Mouse (Mus musculus) urinary bladder, adult 18-20 months (tissue): ENCODE results near the gene Kif20b.

Experiments used
- DNase-seq, 2 experiments: peaks; one replicate each; pipeline ENCODE4 v3.0.0; 2022; ENCODE audit warnings: low spot score in 2 of 2, mixed read lengths in 2 of 2

The Kif20b gene

GRCm38 (mm10) chr19:34921652-34922602 is at the start of gene Kif20b:
Kif20b (plus strand) TSS chr19:34922361.
- peak; percentile 83 to 84 for DNase-seq

- DNase-seq: no peak
These were observed 45.5 kb upstream of the Kif20b start for GRCm38 (mm10) chr19:34876676-34877075.

GRCm38 (mm10) chr19:34877898-34878602 is 44.1 kb upstream of the Kif20b start:
- peak; percentile 83 to 85 for DNase-seq

- DNase-seq: peak; percentile 60 to 76
These were observed 43.3 kb upstream of the Kif20b start, which contains the start of gene Pank1 for GRCm38 (mm10) chr19:34878603-34879541. Pank1 (minus strand) TSS chr19:34879455.

DNA sequence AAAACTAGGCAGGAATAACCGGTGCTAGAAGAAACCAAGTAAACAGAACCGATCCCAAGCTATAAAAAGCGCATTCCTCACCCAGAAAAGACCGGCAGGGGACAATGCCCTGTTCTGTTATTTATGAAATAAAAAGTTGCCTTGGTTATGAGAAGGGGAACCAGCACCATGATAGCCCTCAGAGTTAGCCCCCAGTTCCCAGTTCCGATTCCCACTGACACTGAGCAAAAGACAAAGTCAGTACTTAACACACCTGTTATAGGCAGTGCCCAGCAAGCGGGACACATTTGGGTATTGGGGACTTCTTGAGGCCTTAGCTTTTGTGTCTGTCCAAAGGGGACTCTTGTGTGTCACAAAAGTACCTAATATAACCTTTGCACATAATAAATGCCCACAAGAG is 42.5 kb upstream of the Kif20b start:
- DNase-seq: no peak

GRCm38 (mm10) chr19:34881160-34881559 is 41.0 kb upstream of the Kif20b start:
- no peak for DNase-seq

GRCm38 (mm10) chr19:34882443-34882842 is 39.7 kb upstream of the Kif20b start:
- no peak for DNase-seq

GRCm38 (mm10) chr19:34883526-34884224 is 38.5 kb upstream of the Kif20b start:
- no peak for DNase-seq

- no peak for DNase-seq
These were observed 35.8 kb upstream of the Kif20b start for GRCm38 (mm10) chr19:34886324-34886723.

DNA sequence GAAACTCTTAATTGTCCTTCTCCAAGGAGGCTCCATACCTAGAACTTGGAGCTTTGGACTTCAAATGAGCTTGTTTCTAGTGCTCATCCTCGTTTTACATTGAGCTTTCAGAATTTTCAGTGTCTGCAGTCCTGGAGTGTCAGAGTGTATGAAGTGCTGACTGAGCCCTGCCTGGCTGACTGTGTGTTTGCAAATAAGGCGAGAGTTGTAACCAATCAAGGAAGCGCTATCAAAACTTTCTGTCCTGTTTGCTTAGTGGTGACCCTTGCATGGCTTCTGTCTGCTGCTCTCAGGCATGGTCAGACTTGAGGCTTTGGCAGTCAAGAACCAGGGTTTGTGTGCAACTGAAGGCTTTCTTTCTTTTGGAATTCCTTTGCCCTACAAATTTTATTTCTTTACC is 31.2 kb upstream of the Kif20b start:
- DNase-seq: no peak

GRCm38 (mm10) chr19:34891590-34891989 is 30.6 kb upstream of the Kif20b start:
- DNase-seq: no peak

DNA sequence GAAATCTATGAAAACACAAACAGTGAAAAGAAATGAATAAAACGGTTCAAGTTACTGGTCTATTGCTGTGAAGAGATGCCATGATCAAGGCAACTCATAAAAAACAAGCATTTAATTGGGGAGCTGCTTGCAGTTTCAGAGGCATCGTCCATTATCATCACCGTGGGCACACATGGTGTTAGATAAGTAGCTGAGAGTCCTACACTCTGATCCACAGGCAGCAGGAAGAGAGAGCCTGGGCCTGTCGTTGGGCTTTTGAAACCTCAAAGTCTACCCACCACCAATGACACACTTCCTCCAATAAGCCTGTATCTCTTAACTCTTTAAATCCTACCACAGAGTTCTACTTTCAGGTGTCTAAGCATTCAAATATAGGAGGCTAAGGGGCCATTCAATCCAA is 27.1 kb upstream of the Kif20b start:
- no peak for DNase-seq

GRCm38 (mm10) chr19:34897082-34897965 is 24.8 kb upstream of the Kif20b start:
- DNase-seq: no peak

- DNase-seq: no peak
These were observed 23.2 kb upstream of the Kif20b start for GRCm38 (mm10) chr19:34898941-34899340.

GRCm38 (mm10) chr19:34901266-34901665 is 20.9 kb upstream of the Kif20b start:
- no peak for DNase-seq

DNA sequence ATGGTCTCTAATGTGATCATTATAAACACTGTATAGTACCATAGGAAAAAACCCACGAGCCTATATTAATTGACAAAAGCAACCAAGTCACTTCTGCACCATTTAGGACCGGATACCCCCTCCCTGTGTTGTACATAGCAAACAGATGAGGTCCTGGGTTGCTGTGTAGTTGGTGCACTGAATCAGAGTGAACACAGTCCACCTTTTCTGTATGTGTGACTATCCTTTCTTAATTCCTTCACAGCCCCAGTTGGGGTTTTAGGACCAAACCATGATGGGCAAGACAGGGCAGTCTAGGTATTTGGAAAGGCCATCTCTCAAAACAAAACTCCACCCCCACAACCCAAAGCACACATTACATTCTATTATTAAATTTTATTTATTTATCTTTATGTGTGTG is 20.4 kb upstream of the Kif20b start:
- no peak for DNase-seq

GRCm38 (mm10) chr19:34904032-34904431 is 18.1 kb upstream of the Kif20b start:
- DNase-seq: no peak

- no peak for DNase-seq
These were observed 16.7 kb upstream of the Kif20b start for GRCm38 (mm10) chr19:34905424-34905823.

DNA sequence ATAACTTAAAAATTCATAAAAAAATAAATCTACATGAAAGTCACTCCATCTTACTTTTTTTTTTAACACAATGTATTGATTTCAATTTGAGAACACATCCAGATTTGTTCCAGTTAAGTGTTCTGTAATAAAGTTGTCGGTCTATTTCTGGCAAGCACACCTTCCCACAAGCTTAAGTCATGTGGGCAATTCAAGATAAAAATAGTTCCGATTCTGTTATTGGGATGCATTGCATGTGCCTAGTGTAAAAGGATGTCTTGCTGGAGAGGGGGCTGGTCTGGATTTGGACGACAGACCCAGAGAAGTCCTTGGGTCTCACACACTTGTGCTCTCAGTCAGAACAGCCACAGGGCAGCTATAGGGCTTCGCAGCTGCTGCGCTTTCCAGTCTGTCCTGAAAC is 15.4 kb upstream of the Kif20b start:
- DNase-seq: no peak

DNA sequence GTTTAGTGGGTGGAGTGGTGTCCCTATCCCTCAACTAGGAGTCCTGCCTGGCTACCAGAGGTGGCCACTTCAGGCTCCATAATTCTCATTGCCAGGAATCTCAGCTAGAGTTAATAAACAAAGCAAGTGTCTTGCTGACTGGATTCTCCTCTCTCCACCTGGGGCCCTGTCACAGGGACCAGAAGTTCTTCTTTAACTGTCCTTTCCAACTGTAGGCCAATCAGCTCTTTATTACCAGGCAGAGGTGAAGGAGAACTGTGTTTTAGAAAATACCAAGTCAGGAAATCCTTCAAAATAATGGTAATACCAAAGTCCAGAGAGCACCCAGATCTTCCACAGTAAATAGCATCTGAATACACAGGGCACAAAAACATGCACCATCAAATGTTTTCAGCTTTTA is 9.8 kb upstream of the Kif20b start:
- no peak for DNase-seq
